Mouse (Mus musculus): Measurements from ENCODE around the gene Oscar. TPM values are rescaled to one million over a fixed set of nuclear protein-coding genes. Genes with fewer than 3 reads are reported as not detected.

Gene Oscar
- total RNA-seq, 1 experiment = 0.13 TPM

DNA sequence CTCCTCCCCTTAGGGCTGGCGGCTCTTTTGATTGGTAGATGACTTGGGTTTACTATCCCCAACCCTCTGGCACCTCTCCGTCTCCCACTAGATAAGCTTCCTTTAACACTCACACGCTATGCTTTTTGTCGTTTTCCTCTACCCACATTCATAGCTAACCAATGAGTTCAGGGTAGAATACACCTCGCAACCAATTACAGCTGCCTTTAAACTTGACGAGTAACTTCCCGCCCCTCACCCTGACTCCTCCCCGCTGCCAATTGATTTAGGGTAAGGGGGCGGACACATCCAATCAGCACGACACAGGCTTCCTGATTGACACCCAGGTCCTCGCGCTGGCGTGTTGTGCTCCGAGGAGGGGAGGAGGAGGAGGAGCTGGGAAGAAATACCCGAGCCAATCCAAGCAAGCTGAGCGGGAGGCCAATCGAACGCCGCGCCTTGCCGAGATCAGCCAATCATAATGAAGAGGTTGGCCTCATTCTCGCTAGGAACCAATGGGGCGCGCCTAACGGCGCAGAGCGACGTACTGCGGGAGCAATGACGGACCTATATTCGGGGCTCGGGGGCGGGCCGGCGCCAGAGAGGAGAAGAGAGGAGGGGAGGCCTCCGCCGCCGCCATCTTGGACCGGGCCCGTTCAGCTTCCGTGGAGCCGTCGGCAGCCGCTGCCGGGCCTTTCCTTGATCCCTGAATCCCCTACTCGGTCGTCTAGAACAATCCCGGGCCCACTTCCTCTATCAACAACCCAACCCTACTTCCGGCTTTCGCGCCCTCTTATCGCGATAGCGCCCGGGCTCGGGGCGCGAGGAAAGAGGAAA, 28.9 kb upstream of the Oscar start, which contains the start of gene Cnot3:
Gene Cnot3 (plus strand): TSS at position 597 of the 816 bp plus-strand sequence.
- H3K9ac ChIP-seq (ENCODE audit: insufficient read depth, low read depth, low read length, poor library complexity, severe bottlenecking) = peak within 1 kb of the TSS; percentile 98
- TF ChIP-seq ZC3H11A (IDR thresholded peaks at IDR 0.05; ENCODE audit: borderline replicate concordance, low read depth, low read length) = no peak
- TF ChIP-seq CHD2 (IDR thresholded peaks at IDR 0.05; ENCODE audit: low read depth, low read length) = peak; percentile 96
- TF ChIP-seq ZNF384 (IDR thresholded peaks at IDR 0.05; ENCODE audit: low read depth, low read length) = no peak
- TF ChIP-seq HCFC1 (IDR thresholded peaks at IDR 0.05; ENCODE audit: borderline replicate concordance, insufficient read depth, low read length) = peak; percentile 55; the same call in 1 of the 2 replicates
- TF ChIP-seq MAFK (IDR thresholded peaks at IDR 0.05; ENCODE audit: insufficient read depth, low read depth, low read length) = no peak
- in situ Hi-C loops (cut with MboI; ENCODE audit: low sequenced_read_pairs in 2 of 2, unreplicated experiment in 2 of 2) = no loop called here
- DNase-seq (ENCODE audit: low read depth, low spot score) = peak; percentile 99
- H3K36me3 ChIP-seq (ENCODE audit: control insufficient read depth, insufficient read depth, low read length, poor library complexity, severe bottlenecking) = peaks cover 27% of the 10 kb centered on the region
- H3K27ac ChIP-seq (ENCODE audit: insufficient read depth, low read depth, low read length, poor library complexity, severe bottlenecking) = peak within 1 kb of the TSS; percentile 92
- H3K9me3 ChIP-seq (ENCODE audit: control insufficient read depth, insufficient read depth, low read depth, low read length) = no peaks in the 10 kb centered on the region
- H3K4me1 ChIP-seq (ENCODE audit: control insufficient read depth in 2 of 2, insufficient read depth in 2 of 2, low read length in 2 of 2, poor library complexity in 1 of 2) = peaks cover 2 to 14% of the 10 kb centered on the region in 2 experiments; a peak in 2 of 4 replicates
- peak within 1 kb of the TSS; percentile 90 to 93 for H3K4me3 ChIP-seq (ENCODE audit: insufficient read depth in 1 of 2, low read depth in 1 of 2, low read length in 2 of 2, poor library complexity in 1 of 2, severe bottlenecking in 1 of 2)

DNA sequence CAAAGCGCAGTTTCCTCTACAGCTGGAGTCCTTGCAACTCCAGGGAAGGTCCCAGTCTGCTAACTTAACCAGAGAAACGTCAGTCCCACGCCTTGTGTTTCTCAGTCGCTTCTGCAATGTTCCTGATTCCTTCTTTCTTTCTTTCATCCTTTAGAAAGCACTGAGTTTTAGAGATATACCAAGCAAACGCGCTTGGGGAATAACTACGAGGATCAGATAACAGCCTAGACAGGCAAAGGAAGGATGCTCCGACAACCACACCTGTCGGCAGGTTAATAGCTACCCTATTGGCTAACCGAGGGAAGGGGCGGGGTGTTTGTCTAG, 28.4 kb upstream of the Oscar start:
- Histone ChIP-seq H3K4me1 (ENCODE audit: control insufficient read depth in 2 of 2, insufficient read depth in 2 of 2, low read length in 2 of 2, poor library complexity in 1 of 2) (peaks cover 2 to 14% of the 10 kb centered on the region in 2 experiments; a peak in 2 of 4 replicates), H3K9ac (ENCODE audit: insufficient read depth, low read depth, low read length, poor library complexity, severe bottlenecking) (peak overlapping the region; percentile 55), H3K36me3 (ENCODE audit: control insufficient read depth, insufficient read depth, low read length, poor library complexity, severe bottlenecking) (peaks cover 32% of the 10 kb centered on the region), H3K9me3 (ENCODE audit: control insufficient read depth, insufficient read depth, low read depth, low read length) (no peaks in the 10 kb centered on the region), H3K27ac (ENCODE audit: insufficient read depth, low read depth, low read length, poor library complexity, severe bottlenecking) (no peak overlapping the region), H3K4me3 (ENCODE audit: insufficient read depth in 1 of 2, low read depth in 1 of 2, low read length in 2 of 2, poor library complexity in 1 of 2, severe bottlenecking in 1 of 2) (peak overlapping the region; percentile 80 to 91)
- DNase-seq (ENCODE audit: low read depth, low spot score) = no peak
- TF ChIP-seq MAFK (IDR thresholded peaks at IDR 0.05; ENCODE audit: insufficient read depth, low read depth, low read length) = no peak
- no peak for TF ChIP-seq HCFC1 (IDR thresholded peaks at IDR 0.05; ENCODE audit: borderline replicate concordance, insufficient read depth, low read length)
- no peak for TF ChIP-seq CHD2 (IDR thresholded peaks at IDR 0.05; ENCODE audit: low read depth, low read length)
- TF ChIP-seq ZC3H11A (IDR thresholded peaks at IDR 0.05; ENCODE audit: borderline replicate concordance, low read depth, low read length) = no peak
- in situ Hi-C loops (cut with MboI; ENCODE audit: low sequenced_read_pairs in 2 of 2, unreplicated experiment in 2 of 2) = no loop called here

DNA sequence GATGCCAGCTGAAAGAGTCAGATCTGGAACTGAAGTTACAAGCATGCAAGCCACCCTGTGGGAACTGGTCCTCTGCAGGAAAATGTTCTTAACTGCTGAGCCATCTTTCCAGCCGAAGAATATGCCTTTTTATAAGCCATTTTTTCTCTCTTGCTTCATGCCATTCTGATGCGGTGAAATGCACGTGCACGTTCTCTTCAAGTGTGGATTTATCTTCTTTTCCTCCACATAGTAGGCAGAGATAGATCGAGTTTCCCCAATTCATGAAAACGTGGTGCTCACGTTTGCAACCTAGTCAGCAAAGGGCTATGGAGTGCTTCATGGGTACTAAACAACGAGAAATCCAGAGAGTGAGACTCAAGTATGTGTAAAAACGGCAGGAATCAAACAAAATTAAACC, 27.9 kb upstream of the Oscar start:
- H3K4me1 ChIP-seq (ENCODE audit: control insufficient read depth in 2 of 2, insufficient read depth in 2 of 2, low read length in 2 of 2, poor library complexity in 1 of 2) = peaks cover 2 to 14% of the 10 kb centered on the region in 2 experiments; a peak in 2 of 4 replicates
- no peaks in the 10 kb centered on the region for H3K9me3 ChIP-seq (ENCODE audit: control insufficient read depth, insufficient read depth, low read depth, low read length)
- peak overlapping the region; percentile 55; the same call in 1 of the 2 replicates for H3K9ac ChIP-seq (ENCODE audit: insufficient read depth, low read depth, low read length, poor library complexity, severe bottlenecking)
- TF ChIP-seq HCFC1 (IDR thresholded peaks at IDR 0.05; ENCODE audit: borderline replicate concordance, insufficient read depth, low read length) = no peak
- TF ChIP-seq MAFK (IDR thresholded peaks at IDR 0.05; ENCODE audit: insufficient read depth, low read depth, low read length) = no peak
- TF ChIP-seq CHD2 (IDR thresholded peaks at IDR 0.05; ENCODE audit: low read depth, low read length) = no peak
- no peak overlapping the region for H3K27ac ChIP-seq (ENCODE audit: insufficient read depth, low read depth, low read length, poor library complexity, severe bottlenecking)
- H3K36me3 ChIP-seq (ENCODE audit: control insufficient read depth, insufficient read depth, low read length, poor library complexity, severe bottlenecking) = peaks cover 36% of the 10 kb centered on the region
- in situ Hi-C loops (cut with MboI; ENCODE audit: low sequenced_read_pairs in 2 of 2, unreplicated experiment in 2 of 2) = no loop called here
- peak overlapping the region; percentile 80 to 91 for H3K4me3 ChIP-seq (ENCODE audit: insufficient read depth in 1 of 2, low read depth in 1 of 2, low read length in 2 of 2, poor library complexity in 1 of 2, severe bottlenecking in 1 of 2)
- DNase-seq (ENCODE audit: low read depth, low spot score) = no peak

DNA sequence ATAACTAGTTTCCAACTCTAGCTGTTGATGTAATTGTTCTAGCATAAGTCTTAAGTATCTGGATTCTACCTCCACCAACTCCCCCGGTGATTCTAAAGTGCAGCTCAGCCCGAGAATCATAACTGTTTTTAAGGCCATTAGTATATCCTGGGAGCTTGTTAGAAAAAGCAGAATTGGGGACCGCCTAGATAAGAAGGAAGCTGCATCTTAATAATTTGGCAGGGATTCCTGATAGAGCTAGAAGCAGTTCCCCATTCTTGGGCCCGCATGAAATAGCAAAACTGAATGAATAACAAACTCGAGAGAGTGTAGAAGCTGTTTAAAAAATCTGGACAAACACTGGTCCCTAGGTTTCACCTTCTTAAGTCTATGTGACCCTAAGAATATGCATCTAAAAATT, 27.5 kb upstream of the Oscar start:
- in situ Hi-C loops (cut with MboI; ENCODE audit: low sequenced_read_pairs in 2 of 2, unreplicated experiment in 2 of 2) = no loop called here
- Histone ChIP-seq H3K36me3 (ENCODE audit: control insufficient read depth, insufficient read depth, low read length, poor library complexity, severe bottlenecking) (peaks cover 40% of the 10 kb centered on the region), H3K9me3 (ENCODE audit: control insufficient read depth, insufficient read depth, low read depth, low read length) (no peaks in the 10 kb centered on the region), H3K27ac (ENCODE audit: insufficient read depth, low read depth, low read length, poor library complexity, severe bottlenecking) (no peak overlapping the region), H3K4me3 (ENCODE audit: insufficient read depth in 1 of 2, low read depth in 1 of 2, low read length in 2 of 2, poor library complexity in 1 of 2, severe bottlenecking in 1 of 2) (no peak overlapping the region), H3K9ac (ENCODE audit: insufficient read depth, low read depth, low read length, poor library complexity, severe bottlenecking) (no peak overlapping the region), H3K4me1 (ENCODE audit: control insufficient read depth in 2 of 2, insufficient read depth in 2 of 2, low read length in 2 of 2, poor library complexity in 1 of 2) (peaks cover 2 to 14% of the 10 kb centered on the region in 2 experiments; a peak in 2 of 4 replicates)
- no peak for TF ChIP-seq HCFC1 (IDR thresholded peaks at IDR 0.05; ENCODE audit: borderline replicate concordance, insufficient read depth, low read length)
- TF ChIP-seq CHD2 (IDR thresholded peaks at IDR 0.05; ENCODE audit: low read depth, low read length) = no peak
- no peak for TF ChIP-seq MAFK (IDR thresholded peaks at IDR 0.05; ENCODE audit: insufficient read depth, low read depth, low read length)
- no peak for TF ChIP-seq ZC3H11A (IDR thresholded peaks at IDR 0.05; ENCODE audit: borderline replicate concordance, low read depth, low read length)
- no peak for TF ChIP-seq ZNF384 (IDR thresholded peaks at IDR 0.05; ENCODE audit: low read depth, low read length)
- DNase-seq (ENCODE audit: low read depth, low spot score) = no peak
